Mouse (Mus musculus) cerebellum, adult 11 months (tissue): Measurements from ENCODE around the gene Mgll.
A peak's percentile ranks its signal among the peaks of the same experiment; 100 is the strongest.

Experiments used
- DNase-seq: peaks from one replicate; pipeline ENCODE4 v3.0.0; 2022

The Mgll gene

GRCm38 (mm10) chr6:88718033-88718725 lies 6.0 kb upstream of the Mgll start:
- DNase-seq = no peak

- no peak for DNase-seq
Measured at GRCm38 (mm10) chr6:88721059-88721458, 3.2 kb upstream of the Mgll start.

GRCm38 (mm10) chr6:88722906-88723305 lies 1.3 kb upstream of the Mgll start:
- no peak for DNase-seq

GRCm38 (mm10) chr6:88723806-88724312 lies 353 bp upstream of the Mgll start:
- no peak for DNase-seq

- DNase-seq = no peak
Measured at GRCm38 (mm10) chr6:88725590-88725989, 1.4 kb downstream of the Mgll start.

- DNase-seq = no peak
Measured at GRCm38 (mm10) chr6:88726252-88727211, 2.3 kb downstream of the Mgll start.

- no peak for DNase-seq
Measured at GRCm38 (mm10) chr6:88727490-88727889, 3.3 kb downstream of the Mgll start.

GRCm38 (mm10) chr6:88728054-88728453 lies 3.8 kb downstream of the Mgll start:
- DNase-seq = no peak

GRCm38 (mm10) chr6:88728515-88728914 lies 4.3 kb downstream of the Mgll start:
- no peak for DNase-seq

GRCm38 (mm10) chr6:88731211-88731751 lies 7.1 kb downstream of the Mgll start:
- no peak for DNase-seq

GRCm38 (mm10) chr6:88731991-88732390 lies 7.8 kb downstream of the Mgll start:
- peak; percentile 83 for DNase-seq

GRCm38 (mm10) chr6:88732643-88733613 lies 8.7 kb downstream of the Mgll start:
- no peak for DNase-seq

GRCm38 (mm10) chr6:88736337-88736736 lies 12.1 kb downstream of the Mgll start:
- no peak for DNase-seq

- no peak for DNase-seq
Measured at GRCm38 (mm10) chr6:88736741-88737508, 12.7 kb downstream of the Mgll start.

- no peak for DNase-seq
Measured at GRCm38 (mm10) chr6:88737509-88737888, 13.3 kb downstream of the Mgll start.

GRCm38 (mm10) chr6:88741041-88741440 lies 16.8 kb downstream of the Mgll start:
- DNase-seq = no peak

GRCm38 (mm10) chr6:88741791-88742190 lies 17.6 kb downstream of the Mgll start:
- no peak for DNase-seq

- no peak for DNase-seq
Measured at GRCm38 (mm10) chr6:88742286-88743011, 18.2 kb downstream of the Mgll start.

- no peak for DNase-seq
Measured at GRCm38 (mm10) chr6:88743601-88744291, 19.5 kb downstream of the Mgll start.

- DNase-seq = no peak
Measured at GRCm38 (mm10) chr6:88745027-88745426, 20.8 kb downstream of the Mgll start.
